Mouse (Mus musculus): ENCODE measurements around the gene Asb16. TPM values are rescaled to one million over a fixed set of nuclear protein-coding genes. Genes with fewer than 3 reads are reported as not detected.

The Asb16 gene
- polyA plus RNA-seq, 1 experiment from 2014 or later: 0.12 TPM

Small RNAs within 50 kb of the gene (microRNA-seq; reads per million reads assigned to microRNA genes)
- gene Mir8101: 1.5 reads per million

Other genes with a start within 250 kb of the Asb16 start
- gene Mpp3, start 240.3 kb upstream of the Asb16 start, polyA plus RNA-seq (2015; fragmentation: Nextera tagmentation; extraction: Ambion mirVana): 7.4 and 9.6 TPM in 2 replicates
- gene Cd300lg, start 227.2 kb upstream of the Asb16 start, polyA plus RNA-seq (2015; fragmentation: Nextera tagmentation; extraction: Ambion mirVana): 2.9 and 3.5 TPM in 2 replicates
- gene Mpp2, start 180.2 kb upstream of the Asb16 start, polyA plus RNA-seq (2015; fragmentation: Nextera tagmentation; extraction: Ambion mirVana): 7.9 and 8.3 TPM in 2 replicates
- gene Ppy, start 167.4 kb upstream of the Asb16 start, polyA plus RNA-seq (2015; fragmentation: Nextera tagmentation; extraction: Ambion mirVana): 6.0 and 6.7 TPM in 2 replicates
- 40.5 and 56.0 TPM in 2 replicates for gene Pyy, start 160.9 kb upstream of the Asb16 start, polyA plus RNA-seq (2015; fragmentation: Nextera tagmentation; extraction: Ambion mirVana)
- gene Nags, start 123.2 kb upstream of the Asb16 start, polyA plus RNA-seq (2015; fragmentation: Nextera tagmentation; extraction: Ambion mirVana): 3.2 and 4.2 TPM in 2 replicates
- gene Tmem101, start 112.3 kb upstream of the Asb16 start, polyA plus RNA-seq (2015; fragmentation: Nextera tagmentation; extraction: Ambion mirVana): 27.9 and 29.0 TPM in 2 replicates
- 79.2 and 85.4 TPM in 2 replicates for gene Lsm12, start 83.4 kb upstream of the Asb16 start, polyA plus RNA-seq (2015; fragmentation: Nextera tagmentation; extraction: Ambion mirVana)
- 28.0 and 28.7 TPM in 2 replicates for gene G6pc3, start 79.1 kb upstream of the Asb16 start, polyA plus RNA-seq (2015; fragmentation: Nextera tagmentation; extraction: Ambion mirVana)
- gene Hdac5, start 38.6 kb upstream of the Asb16 start, polyA plus RNA-seq (2015; fragmentation: Nextera tagmentation; extraction: Ambion mirVana): 60.6 and 67.4 TPM in 2 replicates
- gene BC030867, start 19.9 kb upstream of the Asb16 start, polyA plus RNA-seq (2015; fragmentation: Nextera tagmentation; extraction: Ambion mirVana): 10.8 and 12.4 TPM in 2 replicates
- gene Tmub2, start 16.2 kb downstream of the Asb16 start, polyA plus RNA-seq (2015; fragmentation: Nextera tagmentation; extraction: Ambion mirVana): 53.0 and 53.4 TPM in 2 replicates
- gene Atxn7l3, start 27.9 kb downstream of the Asb16 start, polyA plus RNA-seq (2015; fragmentation: Nextera tagmentation; extraction: Ambion mirVana): 12.2 and 13.2 TPM in 2 replicates
- gene Ubtf, start 51.0 kb downstream of the Asb16 start, polyA plus RNA-seq (2015; fragmentation: Nextera tagmentation; extraction: Ambion mirVana): 70.5 and 71.4 TPM in 2 replicates
- 38.9 and 47.2 TPM in 2 replicates for gene Slc4a1, start 97.5 kb downstream of the Asb16 start, polyA plus RNA-seq (2015; fragmentation: Nextera tagmentation; extraction: Ambion mirVana)
- 6.8 and 7.6 TPM in 2 replicates for gene Rundc3a, start 124.7 kb downstream of the Asb16 start, polyA plus RNA-seq (2015; fragmentation: Nextera tagmentation; extraction: Ambion mirVana)
- gene Slc25a39, start 139.2 kb downstream of the Asb16 start, polyA plus RNA-seq (2015; fragmentation: Nextera tagmentation; extraction: Ambion mirVana): 239 and 243 TPM in 2 replicates
- gene Grn, start 161.6 kb downstream of the Asb16 start, polyA plus RNA-seq (2015; fragmentation: Nextera tagmentation; extraction: Ambion mirVana): 187 and 207 TPM in 2 replicates
- gene Fam171a2, start 178.9 kb downstream of the Asb16 start, polyA plus RNA-seq (2015; fragmentation: Nextera tagmentation; extraction: Ambion mirVana): 2.5 and 3.3 TPM in 2 replicates
- gene Itga2b, start 201.4 kb downstream of the Asb16 start, polyA plus RNA-seq (2015; fragmentation: Nextera tagmentation; extraction: Ambion mirVana): 8.6 and 10.8 TPM in 2 replicates